Mouse (Mus musculus) embryonic fibroblast, embryonic 13.5 days (primary cell): ENCODE results near the gene Scamp5.

ENCODE experiments used
- CTCF ChIP-seq: IDR thresholded peaks from 2 replicates; pipeline ENCODE4 v1.5.1; 2011; ENCODE audit warnings: mild to moderate bottlenecking, control low read depth, low read length, moderate library complexity, borderline replicate concordance; ENCODE audit not compliant: insufficient read depth
- POLR2A ChIP-seq: IDR thresholded peaks from 2 replicates; pipeline ENCODE4 v1.6.1; 2011; ENCODE audit warnings: low read depth, mild to moderate bottlenecking, control low read depth, low read length, moderate library complexity

DNA sequence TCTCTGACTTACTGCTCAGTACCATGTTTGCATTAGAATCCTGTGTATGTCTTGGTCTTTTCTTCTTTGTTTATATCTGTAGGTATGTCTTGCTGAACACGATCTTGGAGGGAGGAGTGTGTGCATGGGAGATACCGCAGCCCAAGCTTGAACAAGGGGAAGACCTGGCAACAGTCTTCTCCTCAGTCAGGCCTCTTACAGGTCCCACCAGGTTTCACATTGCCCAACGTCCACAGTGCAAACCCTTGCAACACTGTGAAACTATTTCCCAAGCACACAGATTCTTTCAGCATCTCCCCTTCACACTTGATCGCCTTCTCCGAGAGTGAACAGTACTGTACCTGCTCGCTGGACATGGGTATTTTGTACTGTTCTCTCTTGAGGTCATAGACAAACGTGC, 19.9 kb upstream of the Scamp5 start:
- TF ChIP-seq CTCF (no peak), POLR2A (no peak)
